In the genomic region with DNA sequence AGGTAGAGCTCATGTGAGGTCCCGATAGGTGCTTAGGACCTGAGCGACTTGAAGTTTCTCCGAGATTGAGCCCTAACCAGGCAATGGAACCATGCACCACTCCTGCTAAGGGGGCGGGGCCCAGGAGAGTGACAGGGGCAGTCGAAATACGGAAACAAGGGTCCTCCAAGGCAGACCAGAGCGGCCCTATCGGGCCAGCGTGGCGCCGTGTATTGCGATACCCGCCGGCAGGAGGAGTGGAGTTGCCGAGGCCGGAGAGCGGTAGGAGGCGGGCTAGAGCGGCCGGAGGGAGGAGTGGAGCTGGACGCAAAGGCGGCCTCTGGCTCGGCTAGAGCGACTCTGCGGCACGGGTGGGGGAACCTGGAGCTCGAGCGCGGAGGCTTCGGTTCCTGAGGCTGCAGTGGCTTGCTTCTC, we compare ENCODE assay signal across 7 mouse cellular contexts. TPM values are rescaled to one million over a fixed set of nuclear protein-coding genes. Genes with fewer than 3 reads are reported as not detected.
DNase-seq lines count a peak whose midpoint lies in the region; ATAC-seq lines count a peak whose summit lies in the region.

No protein-coding gene starts in this region.

- H3K9me3 ChIP-seq in embryonic facial prominence, embryonic 12.5 days, result no peaks in the 10 kb centered on the region
- no peaks in the 10 kb centered on the region for H3K9me3 ChIP-seq in limb, embryonic 11.5 days (ENCODE audit: control insufficient read depth, low read length)
- H3K9me3 ChIP-seq in midbrain, embryonic 14.5 days (ENCODE audit: control insufficient read depth, low read length), result no peaks in the 10 kb centered on the region

- H3K9ac ChIP-seq in embryonic facial prominence, embryonic 12.5 days, result peak overlapping the region; percentile 84
- peak overlapping the region; percentile 59 for H3K9ac ChIP-seq in limb, embryonic 11.5 days (ENCODE audit: low read length)
- H3K9ac ChIP-seq in midbrain, embryonic 14.5 days (replicated peaks; ENCODE audit: low read length), result peak overlapping the region; percentile 73

- peak overlapping the region; percentile 78 for H3K4me3 ChIP-seq in embryonic facial prominence, embryonic 12.5 days
- H3K4me3 ChIP-seq in limb, embryonic 11.5 days (ENCODE audit: low read depth, low read length), result peak overlapping the region; percentile 64
- H3K4me3 ChIP-seq in midbrain, embryonic 14.5 days (replicated peaks; ENCODE audit: low read depth, low read length), result peak overlapping the region; percentile 60

- peaks cover 36% of the 10 kb centered on the region for H3K4me1 ChIP-seq in embryonic facial prominence, embryonic 12.5 days
- peaks cover 25% of the 10 kb centered on the region for H3K4me1 ChIP-seq in limb, embryonic 11.5 days (ENCODE audit: control insufficient read depth, insufficient read depth, low read length)
- H3K4me1 ChIP-seq in midbrain, embryonic 14.5 days (ENCODE audit: control insufficient read depth, insufficient read depth, low read length), result peaks cover 14% of the 10 kb centered on the region

- ATAC-seq in embryonic facial prominence, embryonic 12.5 days (ENCODE audit: insufficient number of reproducible peaks, insufficient read depth, low FRiP score, low TSS enrichment), result peak; percentile 96
- peak; percentile 93 for ATAC-seq in limb, embryonic 11.5 days (ENCODE audit: insufficient number of reproducible peaks, low FRiP score, low TSS enrichment, low read depth)
- ATAC-seq in midbrain, embryonic 14.5 days (ENCODE audit: low FRiP score, low TSS enrichment), result peak; percentile 96

- peak; percentile 95 for DNase-seq in adrenal gland, postnatal 25 days
- DNase-seq in heart, adult 11 months, result peak; percentile 100
- DNase-seq in kidney, adult 18-20 months, result peak; percentile 96
- DNase-seq in limb, embryonic 11.5 days (ENCODE audit: low spot score), result peak; percentile 97
- peak; percentile 98 for DNase-seq in midbrain, embryonic 14.5 days
- DNase-seq in spleen, adult 18-20 months, result peak; percentile 95 to 98

- peak overlapping the region; percentile 81; the same call in 1 of the 2 replicates for H3K27ac ChIP-seq in embryonic facial prominence, embryonic 12.5 days
- no peak overlapping the region for H3K27ac ChIP-seq in limb, embryonic 11.5 days (replicated peaks; ENCODE audit: low read depth, low read length)
- H3K27ac ChIP-seq in midbrain, embryonic 14.5 days (replicated peaks; ENCODE audit: low read depth, low read length), result peak overlapping the region; percentile 79

- under 1% methylated on average over 30 of the region's 30 CpGs for WGBS in embryonic facial prominence, embryonic 12.5 days
- 0% methylated on average over 30 of the region's 30 CpGs for WGBS in limb, embryonic 11.5 days
- under 1% methylated on average over 30 of the region's 30 CpGs for WGBS in midbrain, embryonic 14.5 days

- peaks cover 7% of the 10 kb centered on the region; the same call in 1 of the 2 replicates for H3K36me3 ChIP-seq in embryonic facial prominence, embryonic 12.5 days
- H3K36me3 ChIP-seq in limb, embryonic 11.5 days (ENCODE audit: control insufficient read depth, insufficient read depth, low read length), result no peaks in the 10 kb centered on the region
- peaks cover 15% of the 10 kb centered on the region for H3K36me3 ChIP-seq in midbrain, embryonic 14.5 days (ENCODE audit: control insufficient read depth, insufficient read depth, low read length)

- H3K27me3 ChIP-seq in embryonic facial prominence, embryonic 12.5 days, result no peaks in the 10 kb centered on the region
- no peaks in the 10 kb centered on the region for H3K27me3 ChIP-seq in limb, embryonic 11.5 days (ENCODE audit: control insufficient read depth, insufficient read depth, low read length)
- no peaks in the 10 kb centered on the region for H3K27me3 ChIP-seq in midbrain, embryonic 14.5 days (ENCODE audit: control insufficient read depth, insufficient read depth, low read length)

- peak overlapping the region; percentile 74 for H3K4me2 ChIP-seq in embryonic facial prominence, embryonic 12.5 days (replicated peaks)
- peak overlapping the region; percentile 66 for H3K4me2 ChIP-seq in limb, embryonic 11.5 days (ENCODE audit: low read depth, severe bottlenecking)
- H3K4me2 ChIP-seq in midbrain, embryonic 14.5 days (ENCODE audit: low read length), result peak overlapping the region; percentile 83

RNA-seq across cellular contexts. Expression of a gene that starts 1.4 kb away (rescaled TPM):
- 126 and 138 TPM in 2 replicates for total RNA-seq in adrenal gland, postnatal 25 days (2021)
- 114 and 120 TPM in 2 replicates for polyA plus RNA-seq in embryonic facial prominence, embryonic 12.5 days (2016; fragmentation: Nextera tagmentation; extraction: Ambion mirVana)
- 69.9 and 84.4 TPM in 2 replicates for polyA plus RNA-seq in limb, embryonic 11.5 days (2014; fragmentation: Nextera tagmentation; extraction: Ambion mirVana)
- polyA plus RNA-seq in midbrain, embryonic 14.5 days (2014; fragmentation: Nextera tagmentation; extraction: Ambion mirVana), result 44.7 and 51.0 TPM in 2 replicates

RNA-seq across cellular contexts. Expression of a gene that starts 6.9 kb away (rescaled TPM):
- total RNA-seq in adrenal gland, postnatal 25 days (2021), result 0.91 and 1.0 TPM in 2 replicates
- polyA plus RNA-seq in embryonic facial prominence, embryonic 12.5 days (2016; fragmentation: Nextera tagmentation; extraction: Ambion mirVana), result 0.26 and 0.61 TPM in 2 replicates
- polyA plus RNA-seq in limb, embryonic 11.5 days (2014; fragmentation: Nextera tagmentation; extraction: Ambion mirVana), result 0.30 and 0.56 TPM in 2 replicates
- 0.28 TPM in 1 of 2 replicates, not detected in the other for polyA plus RNA-seq in midbrain, embryonic 14.5 days (2014; fragmentation: Nextera tagmentation; extraction: Ambion mirVana)

RNA-seq across cellular contexts. Expression of a gene that starts 19.9 kb away (rescaled TPM):
- 564 and 876 TPM in 2 replicates for total RNA-seq in adrenal gland, postnatal 25 days (2021)
- 2,196 and 2,318 TPM in 2 replicates for polyA plus RNA-seq in embryonic facial prominence, embryonic 12.5 days (2016; fragmentation: Nextera tagmentation; extraction: Ambion mirVana)
- 2,245 and 2,332 TPM in 2 replicates for polyA plus RNA-seq in limb, embryonic 11.5 days (2014; fragmentation: Nextera tagmentation; extraction: Ambion mirVana)
- 1,428 and 1,598 TPM in 2 replicates for polyA plus RNA-seq in midbrain, embryonic 14.5 days (2014; fragmentation: Nextera tagmentation; extraction: Ambion mirVana)

RNA-seq across cellular contexts. Expression of a gene that starts 34.2 kb away (rescaled TPM):
- not detected in 2 replicates for total RNA-seq in adrenal gland, postnatal 25 days (2021)
- not detected in 2 replicates for polyA plus RNA-seq in embryonic facial prominence, embryonic 12.5 days (2016; fragmentation: Nextera tagmentation; extraction: Ambion mirVana)
- polyA plus RNA-seq in limb, embryonic 11.5 days (2014; fragmentation: Nextera tagmentation; extraction: Ambion mirVana), result 0.11 TPM in 1 of 2 replicates, not detected in the other
- polyA plus RNA-seq in midbrain, embryonic 14.5 days (2014; fragmentation: Nextera tagmentation; extraction: Ambion mirVana), result not detected in 2 replicates

RNA-seq across cellular contexts. Expression of a gene that starts 34.3 kb away (rescaled TPM):
- not detected in 2 replicates for total RNA-seq in adrenal gland, postnatal 25 days (2021)
- polyA plus RNA-seq in embryonic facial prominence, embryonic 12.5 days (2016; fragmentation: Nextera tagmentation; extraction: Ambion mirVana), result not detected in 2 replicates
- polyA plus RNA-seq in limb, embryonic 11.5 days (2014; fragmentation: Nextera tagmentation; extraction: Ambion mirVana), result not detected in 2 replicates
- polyA plus RNA-seq in midbrain, embryonic 14.5 days (2014; fragmentation: Nextera tagmentation; extraction: Ambion mirVana), result not detected in 2 replicates
